Mouse (Mus musculus): ENCODE results near the gene Hcfc1.

Gene Hcfc1

DNA sequence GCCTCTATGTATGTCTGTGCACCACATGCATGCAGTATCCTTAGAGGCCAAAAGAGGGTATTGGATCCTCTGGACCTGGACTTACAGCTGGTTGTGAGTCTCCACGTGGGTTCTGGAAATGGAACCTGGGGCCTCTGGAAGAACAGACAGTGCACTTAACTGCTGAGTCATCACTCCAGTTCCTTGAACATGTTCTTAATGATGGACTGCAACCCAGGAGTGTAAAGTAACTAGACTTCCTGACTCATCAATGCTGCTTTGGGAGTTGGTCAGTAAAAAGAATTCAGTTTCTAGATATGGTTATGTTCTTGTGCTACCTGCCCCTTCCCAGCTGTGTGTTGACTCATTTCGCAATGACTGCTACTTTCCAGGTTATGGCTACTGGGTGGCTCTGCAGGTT is 34.3 kb downstream of the Hcfc1 start:
- no peak for DNase-seq

DNA sequence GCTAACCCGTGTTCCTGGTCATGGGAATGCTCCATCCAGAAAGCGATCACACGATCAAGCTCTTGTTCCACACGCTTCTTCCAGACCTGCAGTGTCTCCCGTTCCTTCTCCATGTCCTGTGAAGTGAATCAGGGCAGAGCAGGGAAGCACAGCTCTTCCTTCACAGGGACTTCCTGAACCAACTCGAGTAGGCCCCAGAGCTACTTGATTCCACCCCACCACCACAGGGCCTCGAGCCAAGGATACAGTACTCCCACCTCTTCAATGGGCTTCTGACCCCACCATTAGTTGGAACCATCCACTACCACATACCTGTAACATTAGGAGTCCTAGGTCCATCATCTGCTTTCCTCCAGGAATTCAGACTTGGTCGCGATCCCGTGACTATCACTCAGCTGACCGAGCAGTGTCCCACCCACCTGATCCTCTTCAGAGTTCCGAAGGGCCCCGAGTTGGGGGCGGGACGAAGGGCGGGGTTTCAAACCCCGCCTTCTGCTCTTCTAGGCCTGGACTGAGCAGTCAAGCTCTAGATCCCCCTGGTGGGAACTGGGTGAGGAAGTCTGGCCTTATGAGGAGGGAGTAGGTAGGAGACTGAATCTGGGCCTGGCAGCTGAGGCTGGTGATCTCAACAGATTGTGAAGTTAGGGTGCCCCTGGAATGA is 35.6 kb downstream of the Hcfc1 start, which contains the start of gene Renbp:
Renbp (minus strand) TSS at position 449 of the 661 bp plus-strand sequence.
- peak; percentile 67 for DNase-seq

DNA sequence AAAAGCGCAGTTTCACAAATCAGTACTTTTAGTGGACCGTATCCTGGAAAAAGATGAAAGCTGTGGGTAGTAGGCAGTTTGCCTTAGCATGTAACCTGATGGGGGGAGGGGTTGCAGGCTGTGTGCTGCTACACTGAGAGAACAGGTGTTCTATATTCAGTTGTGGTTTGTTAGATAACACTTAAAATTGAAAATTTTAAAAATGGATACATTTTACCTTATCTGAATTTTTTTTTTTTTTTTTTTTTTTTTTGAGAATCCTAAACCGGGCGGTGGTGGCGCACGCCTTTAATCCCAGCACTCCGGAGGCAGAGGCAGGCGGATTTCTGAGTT is 43.6 kb downstream of the Hcfc1 start:
- DNase-seq: peak; percentile 61

DNA sequence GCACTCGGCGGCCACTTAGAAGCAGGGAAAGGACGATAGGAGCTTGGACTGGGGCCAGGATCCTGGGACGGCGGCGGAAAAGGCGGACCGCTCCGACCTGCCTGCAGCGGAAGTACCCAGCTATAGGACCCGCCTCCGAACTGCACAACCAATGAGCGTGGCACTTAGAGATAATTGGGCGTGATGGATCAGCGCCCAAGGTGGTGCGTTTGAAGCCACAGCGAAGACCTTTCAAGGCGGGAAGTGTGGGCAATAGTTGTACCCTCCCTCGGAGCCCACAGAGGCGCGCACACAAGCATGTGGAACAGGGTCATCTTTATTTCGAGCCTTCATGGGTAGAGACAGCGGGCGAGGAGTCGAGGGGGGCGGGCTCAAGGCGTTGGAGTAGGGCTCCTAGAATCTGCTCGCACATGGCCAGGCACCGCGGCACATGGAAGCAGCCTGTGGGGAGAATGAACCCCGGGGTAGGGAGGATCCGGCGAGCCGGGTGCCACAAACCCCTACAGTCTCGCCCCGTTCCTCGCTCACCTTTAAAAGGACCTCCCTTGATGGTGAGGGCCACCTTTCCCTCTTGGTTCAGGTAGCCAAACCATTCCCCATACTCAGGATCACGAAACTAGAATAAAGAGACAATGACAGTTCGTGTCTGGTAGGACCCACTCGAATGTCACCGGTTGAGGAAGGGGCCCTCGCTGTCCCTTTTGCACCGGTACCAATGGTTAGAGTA is 44.2 kb downstream of the Hcfc1 start, which contains the start of the genes Arhgap4 and Naa10:
Arhgap4 (minus strand) TSS at position 48 of the 727 bp plus-strand sequence.
Naa10 (minus strand) TSS at position 122 of the 727 bp plus-strand sequence.
- DNase-seq: peak; percentile 82

DNA sequence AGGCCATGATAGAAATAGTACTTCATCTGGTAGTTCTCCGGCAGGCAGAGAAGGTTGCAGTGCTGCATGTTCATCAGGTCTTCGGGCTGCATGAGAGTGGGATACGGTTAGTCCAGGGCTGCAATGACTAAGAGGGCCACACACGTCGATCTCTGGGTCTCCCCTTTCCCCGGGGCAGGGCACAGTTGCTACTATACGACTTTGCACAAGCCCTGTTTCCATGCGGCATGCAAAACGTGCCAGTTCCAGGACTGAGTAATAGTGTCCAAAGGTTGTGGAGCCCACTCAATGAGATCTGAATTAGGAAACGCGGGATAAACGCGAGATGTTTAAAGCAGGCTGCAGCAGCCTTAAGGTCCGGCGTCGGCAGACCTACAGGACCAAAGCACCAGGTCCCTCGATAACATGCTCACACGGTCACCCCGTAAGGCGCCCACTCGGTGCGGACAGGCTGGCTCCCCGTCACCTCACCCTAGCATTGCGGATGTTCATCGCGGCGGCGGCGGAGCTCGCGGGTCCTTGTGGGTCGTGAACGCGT is 44.8 kb downstream of the Hcfc1 start:
- no peak for DNase-seq

DNA sequence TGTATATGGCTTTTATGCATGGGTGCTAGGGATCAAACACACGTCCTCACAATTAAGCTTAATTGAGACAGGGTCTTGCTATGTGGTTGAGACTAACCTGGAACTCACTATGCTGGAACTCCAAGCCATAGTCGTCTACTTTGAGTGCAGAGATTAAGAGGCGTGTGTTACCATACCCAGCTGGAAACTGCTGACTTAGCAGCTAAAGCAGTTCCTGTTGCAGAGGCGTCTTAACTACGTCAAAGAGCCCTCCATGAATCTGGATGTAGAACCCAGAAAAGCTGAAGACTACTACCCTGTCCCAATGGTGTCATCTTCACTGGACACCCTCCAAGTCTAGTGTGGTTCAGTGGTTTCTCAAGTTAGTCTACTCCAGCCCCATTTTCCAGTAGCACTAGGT is 47.5 kb downstream of the Hcfc1 start:
- no peak for DNase-seq

DNA sequence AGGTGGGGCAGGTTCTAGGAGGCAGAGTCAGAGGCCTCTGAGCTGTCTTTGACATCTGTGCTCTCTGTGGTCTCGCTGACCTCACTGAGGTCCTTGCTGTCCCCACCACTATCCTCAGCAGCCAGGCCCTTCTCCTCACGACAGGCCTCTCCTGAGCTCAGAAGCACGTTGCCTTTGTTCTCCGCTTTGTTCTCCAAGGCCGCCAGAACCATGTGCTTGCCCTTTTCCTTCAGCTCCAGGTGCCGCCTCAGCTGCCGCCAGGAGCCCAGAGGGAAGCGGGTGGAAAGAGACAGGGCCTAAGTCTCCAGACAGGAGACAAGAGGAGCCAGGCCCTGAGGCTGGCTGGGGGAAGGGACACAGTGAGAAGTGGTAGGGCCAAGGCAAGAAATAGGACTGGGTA is 49.2 kb downstream of the Hcfc1 start:
- no peak for DNase-seq

DNA sequence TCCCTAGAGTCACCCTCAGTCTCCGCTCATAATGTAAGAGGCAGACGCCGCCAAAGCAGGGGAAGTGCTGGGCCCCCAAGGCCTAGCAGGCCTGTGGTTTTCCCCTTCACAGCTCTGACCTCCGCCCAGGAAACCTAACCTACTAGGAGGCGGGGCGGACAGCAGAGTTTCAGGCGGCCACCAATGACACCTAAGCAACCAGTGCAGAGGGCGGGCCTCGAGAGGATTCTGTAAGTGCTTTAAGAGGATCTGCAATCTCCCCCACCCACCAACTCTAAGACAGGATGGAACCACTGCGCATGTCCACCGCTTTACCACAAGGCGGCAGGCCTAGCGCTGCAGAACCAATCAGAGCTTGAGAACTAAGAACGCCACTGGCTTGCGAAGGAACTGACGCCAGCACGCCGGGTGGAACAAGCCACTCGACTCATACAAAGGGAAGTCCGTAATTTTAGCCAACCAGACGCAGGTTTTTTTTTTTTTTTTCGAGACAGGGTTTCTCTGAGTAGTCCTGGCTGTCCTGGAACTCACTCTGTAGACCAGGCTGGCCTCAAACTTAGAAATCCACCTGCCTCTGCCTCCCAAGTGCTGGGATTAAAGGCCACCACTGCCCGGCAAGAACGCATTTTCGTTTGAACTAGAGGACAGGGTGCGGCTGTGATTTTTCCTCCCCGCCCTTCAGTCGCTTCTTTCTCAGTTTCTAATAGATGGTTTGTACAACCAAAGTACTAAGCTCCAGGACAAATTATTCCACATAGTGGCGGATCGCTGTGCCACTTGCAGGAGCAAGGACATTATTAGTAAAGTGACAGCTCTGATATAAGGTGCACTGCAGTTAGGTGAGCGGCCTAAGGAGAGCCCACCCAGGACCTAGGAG is 51.1 kb downstream of the Hcfc1 start:
- DNase-seq: peak; percentile 91

DNA sequence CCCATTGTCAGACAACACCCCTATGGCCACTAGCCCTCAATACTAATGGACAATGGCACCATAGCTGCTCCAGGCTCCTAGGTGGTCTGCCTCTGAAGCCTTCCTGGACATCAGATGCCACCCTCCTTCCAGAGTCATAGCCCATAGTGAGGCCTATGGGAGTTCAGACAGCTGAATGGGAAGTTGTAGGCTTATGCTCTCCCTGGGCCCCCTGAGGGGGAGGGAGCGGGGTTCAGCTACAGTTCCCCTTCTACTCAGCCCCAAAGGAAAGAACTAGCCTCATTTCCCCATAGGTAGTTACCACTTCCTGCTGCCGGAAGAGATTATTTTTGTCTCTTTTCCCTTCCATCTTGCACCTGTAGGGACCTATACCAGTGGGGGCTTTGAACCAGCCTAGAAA is 54.6 kb downstream of the Hcfc1 start:
- DNase-seq: peak; percentile 82

DNA sequence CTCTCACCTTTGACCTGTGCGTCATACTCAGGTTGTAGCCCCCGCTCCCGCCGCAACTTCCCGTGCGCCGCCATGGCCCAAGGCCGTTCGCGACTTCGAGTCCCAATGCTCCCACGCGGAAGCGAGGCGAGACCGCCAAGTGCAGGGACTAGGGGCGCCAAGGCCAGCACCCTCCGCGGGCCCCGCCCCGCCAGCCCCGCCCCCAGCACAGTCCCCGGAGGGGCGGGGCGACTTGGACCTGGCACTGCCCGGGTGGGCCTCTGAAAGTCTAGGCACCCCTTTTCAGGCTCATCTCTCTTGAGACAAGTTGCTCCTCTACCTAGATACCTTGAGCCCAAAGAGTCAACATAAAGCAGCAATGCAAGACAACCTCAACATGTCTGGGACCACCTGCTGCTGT is 55.0 kb downstream of the Hcfc1 start:
- DNase-seq: peak; percentile 85

DNA sequence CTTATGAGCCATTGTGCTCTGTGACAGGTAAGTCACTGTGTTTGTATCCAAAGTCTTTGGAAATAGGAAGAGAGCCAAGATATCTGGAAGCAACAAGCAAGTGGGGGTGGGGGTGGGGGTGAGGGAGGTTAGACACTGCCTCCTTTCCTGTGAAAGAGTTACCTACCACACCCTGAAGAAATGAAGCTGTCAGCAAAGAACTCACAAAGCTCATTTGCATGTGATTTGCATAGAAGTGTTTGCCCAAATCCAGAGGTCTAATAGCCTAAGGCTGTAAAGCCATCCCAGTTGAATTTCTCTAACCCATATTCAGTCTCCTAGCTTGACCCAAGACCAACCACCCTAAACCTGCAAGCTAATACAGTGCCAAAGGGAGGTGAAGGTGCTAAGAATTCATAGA is 55.7 kb downstream of the Hcfc1 start:
- DNase-seq: no peak

DNA sequence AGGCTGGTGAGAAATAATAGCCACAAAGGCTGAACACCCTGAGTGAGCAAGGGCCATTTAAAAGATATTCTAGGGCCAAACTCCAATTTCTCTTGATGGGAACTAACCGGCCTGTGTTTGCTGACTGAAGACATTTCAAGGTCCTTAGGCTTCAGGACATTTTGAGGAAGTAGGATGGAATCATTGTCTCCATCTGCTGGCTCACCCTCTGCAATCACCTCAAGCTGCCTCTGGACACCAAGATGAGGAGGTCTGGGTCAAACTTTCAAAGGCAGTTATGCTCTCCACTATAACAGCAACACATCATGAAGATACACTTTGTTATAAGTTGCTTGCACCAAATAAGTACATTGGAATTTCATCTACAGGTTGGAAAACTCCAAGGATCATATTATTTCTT is 56.1 kb downstream of the Hcfc1 start:
- no peak for DNase-seq

DNA sequence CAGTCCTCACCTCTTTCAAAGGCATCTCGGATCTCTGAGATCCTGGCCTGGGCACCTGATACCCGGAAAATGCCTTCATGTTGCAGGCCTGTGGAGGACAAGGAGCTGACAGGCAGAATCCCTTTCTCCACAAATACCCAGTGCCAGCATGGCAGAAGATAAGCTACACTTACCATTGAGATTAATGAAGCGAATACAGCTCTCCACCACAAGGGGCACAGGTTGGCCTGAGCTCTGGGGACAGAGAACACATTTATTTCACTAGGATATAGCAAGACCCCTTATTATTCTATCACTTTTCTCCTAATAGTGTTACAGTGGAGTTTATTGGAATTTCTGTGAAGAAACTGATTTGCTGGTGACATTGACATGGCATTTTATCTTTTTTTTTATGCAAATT is 68.2 kb downstream of the Hcfc1 start:
- DNase-seq: no peak

DNA sequence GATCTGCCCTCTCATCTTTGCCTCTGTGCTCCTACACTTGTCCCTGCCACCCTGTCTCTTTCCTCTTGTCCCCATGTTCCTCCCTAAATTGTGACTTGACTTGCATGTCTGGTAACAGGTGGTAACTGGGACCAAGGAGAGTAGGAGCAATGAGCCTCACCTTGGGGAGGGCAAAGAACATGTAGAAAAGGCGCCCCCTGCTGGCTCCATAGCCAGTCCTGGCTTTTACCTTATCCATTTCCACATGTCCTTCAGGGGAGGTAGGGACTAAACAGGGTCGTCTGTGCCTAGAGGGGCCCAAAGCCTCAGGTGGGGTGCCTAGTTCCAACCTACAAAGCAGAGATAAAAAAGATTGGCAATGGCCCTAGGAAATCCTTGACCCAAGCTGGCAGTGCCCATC is 70.4 kb downstream of the Hcfc1 start, which contains the start of gene L1cam:
L1cam (minus strand) TSS at position 387 of the 400 bp plus-strand sequence.
- peak; percentile 71 for DNase-seq

DNA sequence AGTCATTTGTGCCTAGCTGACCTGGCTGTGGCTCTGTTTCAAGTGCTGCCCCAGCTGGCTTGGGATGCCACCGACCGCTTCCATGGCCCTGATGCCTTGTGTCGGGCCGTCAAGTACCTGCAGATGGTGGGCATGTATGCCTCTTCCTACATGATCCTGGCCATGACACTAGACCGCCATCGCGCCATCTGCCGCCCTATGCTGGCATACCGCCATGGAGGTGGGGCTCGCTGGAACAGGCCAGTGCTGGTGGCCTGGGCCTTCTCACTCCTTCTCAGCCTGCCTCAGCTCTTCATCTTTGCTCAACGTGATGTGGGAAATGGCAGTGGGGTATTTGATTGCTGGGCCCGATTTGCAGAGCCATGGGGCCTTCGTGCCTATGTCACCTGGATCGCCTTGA is 73.3 kb downstream of the Hcfc1 start:
- DNase-seq: no peak

Data from thymus, postnatal 14 days (tissue).